ENCODE assay signal across 36 mouse cellular contexts in genomic region chr14:101771756-101772155, GRCm38 (mm10). TPM values are rescaled to one million over a fixed set of nuclear protein-coding genes. Genes with fewer than 3 reads are reported as not detected.
"Had no signal": no experiment of that assay in that cellular context is flagged by ENCODE, and none has a peak within 500 bp of the region (broad histone marks: within the 10 kb centered on the region; RNA-seq: fewer than 3 reads in every experiment).

No protein-coding gene starts in this region.

- H3K9ac ChIP-seq: embryonic facial prominence, embryonic 12.5 days; embryonic facial prominence, embryonic 13.5 days; embryonic facial prominence, embryonic 15.5 days; forebrain, embryonic 12.5 days; forebrain, embryonic 13.5 days; forebrain, embryonic 15.5 days; forebrain, postnatal 0 days had no signal

- H3K36me3 ChIP-seq: embryonic facial prominence, embryonic 10.5 days; embryonic facial prominence, embryonic 12.5 days; embryonic facial prominence, embryonic 13.5 days; embryonic facial prominence, embryonic 15.5 days; forebrain, embryonic 10.5 days; forebrain, embryonic 12.5 days; forebrain, embryonic 15.5 days had no signal

- H3K9me3 ChIP-seq: embryonic facial prominence, embryonic 10.5 days; embryonic facial prominence, embryonic 12.5 days; embryonic facial prominence, embryonic 13.5 days; embryonic facial prominence, embryonic 15.5 days; forebrain, embryonic 10.5 days; forebrain, embryonic 12.5 days; forebrain, embryonic 13.5 days; forebrain, embryonic 15.5 days had no signal

- H3K27ac ChIP-seq: embryonic facial prominence, embryonic 10.5 days; embryonic facial prominence, embryonic 12.5 days; embryonic facial prominence, embryonic 13.5 days; embryonic facial prominence, embryonic 15.5 days; forebrain, embryonic 10.5 days; forebrain, embryonic 12.5 days; forebrain, embryonic 13.5 days; forebrain, embryonic 15.5 days; gastrocnemius, adult 2 months; heart, adult 2 months had no signal

- H3K27me3 ChIP-seq: embryonic facial prominence, embryonic 12.5 days; embryonic facial prominence, embryonic 13.5 days; embryonic facial prominence, embryonic 15.5 days; forebrain, embryonic 12.5 days; forebrain, embryonic 13.5 days; forebrain, embryonic 15.5 days had no signal

- DNase-seq: cerebellum, adult 18-20 months; cerebellum, adult 2 months; cerebellum, adult 8-10 months; cerebellum, adult 9-10 months; cerebellum, adult 9-11 months; cerebellum, postnatal 10 days; cerebellum, postnatal 14 days; cerebellum, postnatal 25 days; cerebellum, postnatal 36 days; embryo, embryonic 11 days; forebrain, postnatal 0 days; gastrocnemius, adult 2 months; gastrocnemius, postnatal 10 days; gastrocnemius, postnatal 14 days; gastrocnemius, postnatal 25 days; gastrocnemius, postnatal 36 days; heart, adult 11 months; heart, adult 18-20 months; heart, adult 2 months had no signal

- H3K4me2 ChIP-seq: embryonic facial prominence, embryonic 12.5 days; embryonic facial prominence, embryonic 13.5 days; embryonic facial prominence, embryonic 15.5 days; forebrain, embryonic 12.5 days; forebrain, embryonic 13.5 days; forebrain, embryonic 15.5 days had no signal

- H3K4me3 ChIP-seq: embryonic facial prominence, embryonic 10.5 days; embryonic facial prominence, embryonic 12.5 days; embryonic facial prominence, embryonic 13.5 days; embryonic facial prominence, embryonic 15.5 days; erythroblast, embryonic 14.5 days; forebrain, embryonic 10.5 days; forebrain, embryonic 12.5 days; forebrain, embryonic 13.5 days; forebrain, embryonic 15.5 days; gastrocnemius, adult 2 months; heart, adult 2 months had no signal

- H3K4me1 ChIP-seq: embryonic facial prominence, embryonic 10.5 days; embryonic facial prominence, embryonic 12.5 days; embryonic facial prominence, embryonic 13.5 days; embryonic facial prominence, embryonic 15.5 days; forebrain, embryonic 15.5 days had no signal

- ATAC-seq: forebrain, embryonic 13.5 days; forebrain, embryonic 14.5 days; forebrain, embryonic 15.5 days; forebrain, embryonic 16.5 days; forebrain, postnatal 0 days had no signal

RNA-seq across cellular contexts. Expression of gene Gm9922, which starts 42.1 kb away (rescaled TPM):
- total RNA-seq: common myeloid progenitor, adult 5-6 weeks; forebrain, postnatal 0 days; gastrocnemius, adult 18-20 months; gastrocnemius, adult 2 months; gastrocnemius, adult 8-10 months; gastrocnemius, postnatal 10 days; gastrocnemius, postnatal 14 days; gastrocnemius, postnatal 25 days; gastrocnemius, postnatal 36 days; gastrocnemius, postnatal 4 days; granulocyte monocyte progenitor cell, adult 5-6 weeks had no signal
- polyA plus RNA-seq: embryonic facial prominence, embryonic 11.5 days; erythroblast, embryonic 14.5 days; forebrain, embryonic 10.5 days; forebrain, embryonic 13.5 days; forebrain, embryonic 14.5 days had no signal
